Mouse (Mus musculus) liver, embryonic 14.5 days (tissue): ENCODE measurements around the gene Gfi1. TPM values are rescaled to one million over a fixed set of nuclear protein-coding genes. Genes with fewer than 3 reads are reported as not detected.

Experiments
- ATAC-seq: fragments of 200-750 bp; cut with Nextera tagmentation; 2 replicates; pipeline ENCODE4 v1.8.0; 2017; ENCODE audit warnings: moderate number of reproducible peaks, mild to moderate bottlenecking, moderate library complexity; ENCODE audit not compliant: insufficient read depth
- DNase-seq, 3 experiments: peaks; one replicate each; pipeline ENCODE4 v3.0.0-alpha.2; 2012 to 2013; ENCODE audit warnings: low read depth in 3 of 3, low spot score in 3 of 3
- H3K27ac ChIP-seq: fragments of 300-500 bp; sonication (generic); 2 replicates; pipeline ENCODE4 v1.5.1; 2014; ENCODE audit warnings: moderate library complexity, mild to moderate bottlenecking, control low read depth, inconsistent platforms
- H3K27me3 ChIP-seq: fragments of 300-500 bp; sonication (generic); 2 replicates; pipeline ENCODE4 v1.6.1; 2014; ENCODE audit warnings: mild to moderate bottlenecking, low read length, moderate library complexity; ENCODE audit not compliant: control insufficient read depth, insufficient read depth
- H3K36me3 ChIP-seq: fragments of 300-500 bp; sonication (generic); replicated peaks from 2 replicates; pipeline ENCODE4 v1.6.1; 2014; ENCODE audit warnings: low read depth; ENCODE audit not compliant: control insufficient read depth, insufficient read depth
- H3K4me1 ChIP-seq, 2 experiments: fragments of 200-500 bp in 1 of 2; fragments of 300-500 bp in 1 of 2; sonication (generic) in 1 of 2; replicated peaks; 2 replicates each; pipeline ENCODE4 v1.6.1; 2012 to 2014; ENCODE audit warnings: antibody characterized with exemption in 1 of 2, inconsistent platforms in 1 of 2, low read length in 1 of 2; ENCODE audit not compliant: control insufficient read depth in 2 of 2, insufficient read depth in 2 of 2
- H3K4me2 ChIP-seq: fragments of 300-500 bp; sonication (generic); 2 replicates; pipeline ENCODE4 v1.6.1; 2014; ENCODE audit warnings: low read depth, mild to moderate bottlenecking, control low read depth, moderate library complexity
- H3K4me3 ChIP-seq, 2 experiments: fragments of 200-500 bp in 1 of 2; fragments of 300-500 bp in 1 of 2; sonication (generic) in 1 of 2; 2 replicates each; pipeline ENCODE4 v1.5.1; 2012 to 2014; ENCODE audit warnings: low read depth in 2 of 2, low read length in 2 of 2, mild to moderate bottlenecking in 2 of 2, control low read depth in 1 of 2, inconsistent platforms in 1 of 2, moderate library complexity in 1 of 2; ENCODE audit not compliant: insufficient read depth in 1 of 2
- H3K9ac ChIP-seq: fragments of 300-500 bp; sonication (generic); replicated peaks from 2 replicates; pipeline ENCODE4 v1.6.1; 2014; ENCODE audit warnings: mild to moderate bottlenecking, control low read depth, moderate library complexity
- H3K9me3 ChIP-seq: fragments of 300-500 bp; sonication (generic); 2 replicates; pipeline ENCODE4 v1.6.1; 2016; ENCODE audit warnings: low read length, mixed read lengths; ENCODE audit not compliant: control insufficient read depth
- CTCF ChIP-seq: IDR thresholded peaks from 2 replicates; pipeline ENCODE4 v1.5.1; 2016; ENCODE audit warnings: antibody characterized with exemption, low read depth, control low read depth
- EP300 ChIP-seq: IDR thresholded peaks from 2 replicates; pipeline ENCODE4 v1.6.1; 2016; ENCODE audit warnings: antibody characterized with exemption, low read depth
- WGBS: fragments of 180-500 bp; shearing (Covaris S2); extraction: QIAGEN DNeasy Blood & Tissue Kit; methylation state at CpG from one replicate; pipeline ENCODE4 v1.1.7; 2014; ENCODE audit not compliant: insufficient replicate concordance; 5-methylcytosine and 5-hydroxymethylcytosine counted together
- polyA plus RNA-seq, 2 experiments: library from polyadenylated mRNA; depleted of rRNA in 1 of 2; stranded (reverse) in 1 of 2; unstranded in 1 of 2; fragments of >200 nt; fragmentation: Nextera tagmentation in 1 of 2; extraction: Ambion mirVana in 1 of 2; gene quantifications; 2 replicates each; pipeline versions ENCODE4 v1.2.1 to v1.2.3; 2012 to 2014

Gfi1 gene
- polyA plus RNA-seq, 2 experiments, result 1.7 to 2.2 TPM

GRCm38 (mm10) chr5:107720511-107720910, 5.3 kb downstream of the Gfi1 start:
- no peak overlapping the region for H3K4me2 ChIP-seq
- WGBS, result 46% methylated on average over 5 of the region's 5 CpGs
- H3K4me3 ChIP-seq, result no peak overlapping the region

GRCm38 (mm10) chr5:107719786-107720185, 6.0 kb downstream of the Gfi1 start:
- H3K27me3 ChIP-seq, result peaks cover 69% of the 10 kb centered on the region
- 55% methylated on average over 1 of the region's 1 CpGs for WGBS

More at GRCm38 (mm10) chr5:107720511-107720910, 5.3 kb downstream of the Gfi1 start:
- Histone ChIP-seq H3K27me3 (peaks cover 76% of the 10 kb centered on the region), H3K9ac (no peak overlapping the region), H3K4me1 (no peaks in the 10 kb centered on the region), H3K9me3 (no peaks in the 10 kb centered on the region), H3K36me3 (no peaks in the 10 kb centered on the region), H3K27ac (no peak overlapping the region)
- DNase-seq (no peak), ATAC-seq (no peak)
- TF ChIP-seq CTCF, result no peak
- no peak for TF ChIP-seq EP300

GRCm38 (mm10) chr5:107719209-107719608, 6.6 kb downstream of the Gfi1 start:
- peaks cover 63% of the 10 kb centered on the region for H3K27me3 ChIP-seq
- no peaks in the 10 kb centered on the region for H3K4me1 ChIP-seq
- H3K36me3 ChIP-seq, result no peaks in the 10 kb centered on the region
- no peak overlapping the region for H3K4me3 ChIP-seq
- H3K9me3 ChIP-seq, result no peaks in the 10 kb centered on the region
- TF ChIP-seq CTCF (no peak), EP300 (no peak)
- no peak overlapping the region for H3K4me2 ChIP-seq
- WGBS, result 7% methylated on average over 3 of the region's 3 CpGs
- H3K9ac ChIP-seq, result no peak overlapping the region
- no peak overlapping the region for H3K27ac ChIP-seq
- ATAC-seq (no peak), DNase-seq (no peak)

More at GRCm38 (mm10) chr5:107719786-107720185, 6.0 kb downstream of the Gfi1 start:
- TF ChIP-seq EP300 (no peak), CTCF (no peak)
- Histone ChIP-seq H3K9ac (no peak overlapping the region), H3K36me3 (no peaks in the 10 kb centered on the region), H3K27ac (no peak overlapping the region), H3K4me3 (no peak overlapping the region), H3K4me2 (no peak overlapping the region), H3K4me1 (no peaks in the 10 kb centered on the region), H3K9me3 (no peaks in the 10 kb centered on the region)
- no peak for ATAC-seq
- no peak for DNase-seq

- Histone ChIP-seq H3K4me2 (no peak overlapping the region), H3K4me1 (no peaks in the 10 kb centered on the region), H3K27ac (no peak overlapping the region), H3K4me3 (no peak overlapping the region), H3K9ac (no peak overlapping the region), H3K27me3 (peaks cover 50% of the 10 kb centered on the region), H3K9me3 (no peaks in the 10 kb centered on the region), H3K36me3 (no peaks in the 10 kb centered on the region)
- ATAC-seq (no peak), DNase-seq (no peak)
- 23% methylated on average over 11 of the region's 11 CpGs for WGBS
- TF ChIP-seq CTCF, result no peak
- no peak for TF ChIP-seq EP300
Observed at GRCm38 (mm10) chr5:107717871-107718361, 7.9 kb downstream of the Gfi1 start.

GRCm38 (mm10) chr5:107711689-107712088, 14.1 kb downstream of the Gfi1 start:
- H3K27me3 ChIP-seq, result no peaks in the 10 kb centered on the region; the same call in 1 of the 2 replicates
- no peaks in the 10 kb centered on the region for H3K9me3 ChIP-seq
- no peaks in the 10 kb centered on the region for H3K4me1 ChIP-seq
- TF ChIP-seq EP300, result no peak
- TF ChIP-seq CTCF, result no peak
- 4% methylated on average over 2 of the region's 2 CpGs for WGBS
- no peak overlapping the region for H3K27ac ChIP-seq
- no peak overlapping the region for H3K9ac ChIP-seq
- H3K4me2 ChIP-seq, result no peak overlapping the region
- no peak overlapping the region for H3K4me3 ChIP-seq
- no peaks in the 10 kb centered on the region for H3K36me3 ChIP-seq
- DNase-seq, result no peak
- ATAC-seq, result no peak
